Mouse (Mus musculus) erythroblast, embryonic 14.5 days (primary cell): Measurements from ENCODE around the gene Gsk3a.

ENCODE experiments used
- GATA1 ChIP-seq: IDR thresholded peaks from 2 replicates; pipeline ENCODE4 v1.6.1; 2012; ENCODE audit warnings: low read length, inconsistent platforms, mixed read lengths
- TAL1 ChIP-seq: IDR thresholded peaks from 3 replicates; pipeline ENCODE4 v1.6.1; 2012; ENCODE audit warnings: low read length, inconsistent platforms, mixed read lengths

- no peak for TF ChIP-seq GATA1
- TF ChIP-seq TAL1, result no peak
Measured at GRCm38 (mm10) chr7:25219756-25220456, 17.7 kb downstream of the Gsk3a start.
